Mouse (Mus musculus): Measurements from ENCODE around the gene Dppa2. TPM values are rescaled to one million over a fixed set of nuclear protein-coding genes. Genes with fewer than 3 reads are reported as not detected.
"Not testable (repeated sequence)": the region's sequence is repeated elsewhere in the genome, so short reads cannot be mapped to it uniquely, and the experiment has no call there.

The Dppa2 gene
- total RNA-seq (2021), result not detected

DNA sequence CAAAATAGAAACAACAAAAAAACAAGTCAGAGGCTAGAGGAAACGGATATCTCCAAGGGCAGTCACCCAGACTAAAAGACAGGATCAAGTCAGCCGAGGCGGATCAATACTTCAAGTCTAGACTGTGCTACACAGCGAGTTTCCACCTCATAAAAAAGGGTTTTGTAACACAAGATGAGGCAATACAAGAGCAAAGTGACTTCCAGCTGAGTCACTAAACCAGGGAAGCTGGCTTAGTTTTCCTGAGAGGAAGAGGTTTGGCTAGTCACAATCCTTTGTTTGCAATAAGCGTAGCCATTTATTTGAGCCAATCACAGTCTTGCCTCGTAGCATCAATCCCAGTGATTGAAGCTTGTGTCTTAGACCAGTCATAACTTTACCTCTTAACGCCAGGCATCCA is at the start of gene Dppa2:
Gene Dppa2, plus strand, starts transcription at position 400 of the 400 bp plus-strand sequence.
- intact Hi-C loops (cut with DNase I), result no loop called here

DNA sequence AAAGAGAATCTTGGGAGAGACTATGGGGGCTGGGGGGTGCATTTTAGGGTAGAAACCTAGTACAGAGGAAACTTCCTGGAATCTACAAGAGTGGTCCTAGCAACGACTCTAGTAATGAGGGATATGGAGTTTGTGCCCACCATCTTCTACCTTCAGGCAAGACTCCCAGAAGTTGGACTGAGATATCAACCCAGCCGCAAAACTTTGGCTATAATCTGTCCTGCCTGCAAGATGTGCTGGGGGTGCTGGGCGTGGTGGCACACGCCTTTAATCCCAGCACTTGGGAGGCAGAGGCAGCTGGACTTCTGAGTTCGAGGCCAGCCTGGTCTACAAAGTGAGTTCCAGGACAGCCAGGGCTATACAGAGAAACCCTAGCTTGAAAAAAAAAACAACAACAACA is 49.1 kb upstream of the Dppa2 start:
- intact Hi-C loops (cut with DNase I), result no loop called here

More for the DNA sequence above, at the start of gene Dppa2:
- DNase-seq, result no peak

DNA sequence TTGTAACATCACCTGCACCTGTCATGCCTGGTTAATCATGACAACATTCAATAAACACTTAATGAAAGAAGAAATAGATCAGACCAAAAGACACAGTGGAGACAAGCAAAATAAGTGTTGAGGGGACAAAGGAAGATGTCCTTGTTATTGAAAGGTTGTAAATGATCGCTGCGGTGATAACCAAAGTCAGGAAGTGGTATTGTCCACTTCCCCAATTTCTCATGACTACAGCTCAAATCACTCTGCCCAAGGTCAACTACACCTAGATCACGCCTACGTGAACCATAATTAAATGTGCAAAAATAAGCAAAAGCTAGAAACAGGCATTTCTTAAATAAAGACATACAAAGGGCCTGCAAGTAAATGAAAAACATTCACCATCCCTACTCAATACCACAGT is 44.2 kb upstream of the Dppa2 start:
- intact Hi-C loops (cut with DNase I), result no loop called here
- DNase-seq, result no peak

More for the DNA sequence above, 49.1 kb upstream of the Dppa2 start:
- DNase-seq, result no peak

DNA sequence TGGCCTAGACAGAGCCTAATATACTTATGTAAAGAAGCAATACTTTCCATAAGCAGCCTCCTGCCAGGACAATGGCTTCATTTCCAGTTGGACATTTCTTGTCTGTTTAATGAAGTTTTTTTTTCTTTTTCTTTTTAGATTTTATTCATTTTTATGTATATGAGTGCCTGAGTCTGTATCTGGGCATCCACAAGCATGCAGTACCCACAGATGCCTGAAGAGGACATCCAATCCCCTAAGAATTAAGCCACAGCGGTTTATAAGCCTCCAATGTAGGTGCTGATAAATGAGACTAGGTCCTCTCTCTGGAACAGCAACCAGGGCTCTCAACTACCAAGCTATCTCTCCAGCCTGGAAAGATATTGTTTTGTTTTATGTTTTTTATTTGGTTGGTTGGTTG is 40.8 kb upstream of the Dppa2 start:
- no peak for DNase-seq
- intact Hi-C loops (cut with DNase I), result no loop called here

DNA sequence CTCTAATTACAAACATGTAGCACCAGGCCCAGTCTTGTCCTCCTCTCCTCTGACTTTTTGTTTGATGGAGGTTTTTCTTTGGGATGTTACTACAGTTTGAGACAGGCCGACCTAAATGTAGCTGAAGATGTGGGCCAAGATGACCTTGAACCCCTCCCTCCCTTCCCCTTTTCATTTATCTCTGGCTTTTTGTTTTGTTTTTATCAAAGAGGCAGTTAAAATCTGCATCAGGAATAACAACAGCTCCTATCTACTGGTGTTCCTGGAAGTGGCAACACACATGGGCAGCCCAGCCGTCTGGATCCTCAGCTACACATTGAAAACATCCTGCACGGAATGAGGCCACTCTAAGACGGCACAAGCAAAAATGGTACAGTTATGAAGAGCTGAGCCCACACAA is 37.9 kb upstream of the Dppa2 start:
- intact Hi-C loops (cut with DNase I), result no loop called here
- no peak for DNase-seq

DNA sequence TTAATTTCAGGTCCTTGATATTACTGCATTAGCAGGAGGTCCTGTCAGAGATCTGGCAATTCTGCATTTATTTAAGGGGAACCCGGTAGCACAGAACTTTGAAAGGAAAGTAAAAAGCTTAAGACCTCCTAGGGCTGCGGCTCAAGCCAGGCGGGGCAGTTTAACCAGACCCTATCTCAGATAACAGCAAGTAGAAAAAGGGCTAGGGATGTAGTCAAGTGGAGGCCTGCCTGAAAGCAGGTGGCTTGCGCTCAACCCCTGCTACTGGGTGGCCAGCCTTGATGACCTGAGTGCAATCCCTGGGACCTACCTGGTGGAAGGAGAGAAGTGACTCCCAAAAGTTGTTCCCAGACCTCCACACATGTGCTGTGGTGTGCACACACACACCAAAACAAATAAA is 26.8 kb upstream of the Dppa2 start:
- DNase-seq, result no peak
- intact Hi-C loops (cut with DNase I), result no loop called here

DNA sequence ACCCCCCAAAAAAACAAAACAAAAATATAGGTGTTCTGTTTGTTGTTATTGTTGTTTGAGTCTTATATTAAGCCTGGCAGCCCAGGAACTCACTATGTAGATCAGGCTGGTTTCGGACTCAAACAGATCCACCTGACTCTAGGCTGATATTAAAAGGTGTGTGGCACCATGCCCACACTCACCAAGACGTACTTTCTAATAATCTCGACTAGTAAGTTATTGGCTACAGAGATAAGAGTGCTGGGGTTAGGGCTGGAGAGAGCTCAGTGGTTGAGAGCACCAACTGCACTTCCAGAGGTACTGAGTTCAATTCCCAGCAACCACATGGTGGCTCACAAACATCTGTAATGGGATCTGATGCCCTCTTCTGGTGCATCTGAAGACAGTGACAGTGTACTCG is 22.8 kb upstream of the Dppa2 start:
- DNase-seq, result no peak
- intact Hi-C loops (cut with DNase I), result no loop called here

DNA sequence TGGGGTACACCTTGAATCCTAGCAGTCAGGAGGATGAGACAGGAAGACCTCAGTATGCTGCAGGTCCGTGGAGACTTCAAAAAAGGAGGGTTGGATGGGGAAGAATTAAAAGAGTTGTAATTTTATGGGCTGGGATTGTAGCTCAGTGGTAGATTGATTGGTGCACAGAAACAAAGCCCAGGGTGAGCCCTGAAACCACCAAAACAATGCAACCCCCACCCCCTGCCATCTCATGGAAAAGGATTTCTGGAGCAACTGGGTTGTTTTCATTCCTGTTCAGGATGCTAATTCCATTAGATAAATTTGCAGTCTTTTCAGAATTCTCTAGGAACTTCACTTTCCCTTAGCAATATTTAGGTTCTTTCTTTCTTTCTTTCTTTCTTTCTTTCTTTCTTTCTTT is 20.9 kb upstream of the Dppa2 start:
- intact Hi-C loops (cut with DNase I), result no loop called here
- DNase-seq, result no peak

DNA sequence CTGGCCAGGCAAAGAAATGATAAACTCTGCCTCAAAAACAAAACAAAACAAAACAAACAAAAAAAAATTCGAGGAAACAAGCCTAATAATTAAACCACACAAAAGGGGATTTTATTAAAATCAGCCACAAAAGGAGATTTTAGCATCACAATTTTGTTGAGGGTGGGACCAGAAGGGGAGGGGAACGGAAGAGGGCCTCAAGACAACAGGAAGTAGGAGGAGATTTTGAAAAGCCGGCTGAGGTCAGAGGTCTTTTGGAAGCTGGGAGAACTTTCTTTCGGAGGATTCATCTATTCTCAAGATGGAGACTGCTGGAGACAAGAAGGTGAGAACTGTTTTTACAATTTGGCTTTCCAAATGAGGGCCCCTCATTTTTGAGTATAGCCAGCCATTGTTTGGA is 20.2 kb upstream of the Dppa2 start, which contains the start of gene Dppa4:
Gene Dppa4, plus strand, starts transcription at position 217 of the 400 bp plus-strand sequence.
- no peak for DNase-seq
- intact Hi-C loops (cut with DNase I), result no loop called here

DNA sequence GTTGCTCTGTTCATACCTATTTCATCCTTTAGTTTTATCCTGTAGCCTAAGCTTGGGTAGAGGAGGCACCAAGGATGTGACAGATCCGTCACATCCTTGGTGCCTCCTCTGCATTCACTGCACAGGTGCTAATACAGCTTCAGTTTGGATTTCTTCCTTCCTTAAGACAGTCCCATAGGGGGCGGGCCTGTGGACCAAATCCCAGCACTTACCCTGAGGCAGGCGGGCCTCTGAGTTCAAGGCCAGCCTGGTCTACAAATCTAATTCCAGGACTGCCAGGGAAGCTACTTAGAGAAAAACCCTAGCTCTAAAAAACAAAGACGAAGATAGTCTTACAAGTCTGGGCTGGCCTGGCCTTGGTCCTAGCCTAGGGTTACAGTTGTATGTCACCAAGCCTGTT is 18.2 kb upstream of the Dppa2 start:
- intact Hi-C loops (cut with DNase I), result no loop called here
- DNase-seq, result no peak

DNA sequence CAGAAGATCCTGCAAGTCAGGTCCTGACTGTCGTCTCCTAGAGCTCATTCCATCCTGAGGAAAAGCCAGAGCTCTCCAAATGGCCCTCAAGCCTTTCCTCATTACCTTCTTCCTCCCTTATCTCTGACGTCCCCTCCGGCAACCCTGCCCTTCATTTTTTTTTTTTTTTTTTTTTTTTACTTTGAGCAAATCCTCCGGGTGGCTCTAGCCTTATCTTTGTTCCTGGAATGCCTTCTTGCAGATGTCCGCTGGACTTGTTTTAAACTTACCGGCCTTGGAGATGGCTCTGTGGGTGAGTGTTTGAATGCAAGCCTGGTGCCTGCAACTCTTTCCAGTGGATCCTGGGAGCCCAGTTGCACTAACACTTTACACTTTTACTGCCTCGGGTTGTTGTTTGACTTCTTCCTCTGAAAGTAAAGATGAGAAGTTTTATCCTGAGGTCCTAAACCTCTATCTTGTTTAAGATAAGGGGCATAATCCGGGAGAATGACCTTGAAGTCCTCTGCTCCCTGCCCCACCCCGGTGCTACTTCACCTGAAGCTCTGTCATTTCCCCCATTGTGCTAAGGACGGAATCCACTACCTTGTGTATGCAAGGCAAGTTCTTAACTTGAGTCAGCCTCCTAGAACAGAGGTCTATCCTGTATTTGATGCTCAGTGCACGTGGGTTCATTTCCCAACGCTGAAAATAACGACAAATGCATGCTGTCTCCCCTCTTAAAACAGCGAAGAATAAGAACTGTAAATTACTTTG is 6.1 kb upstream of the Dppa2 start:
- no peak for DNase-seq
- intact Hi-C loops (cut with DNase I), result no loop called here

DNA sequence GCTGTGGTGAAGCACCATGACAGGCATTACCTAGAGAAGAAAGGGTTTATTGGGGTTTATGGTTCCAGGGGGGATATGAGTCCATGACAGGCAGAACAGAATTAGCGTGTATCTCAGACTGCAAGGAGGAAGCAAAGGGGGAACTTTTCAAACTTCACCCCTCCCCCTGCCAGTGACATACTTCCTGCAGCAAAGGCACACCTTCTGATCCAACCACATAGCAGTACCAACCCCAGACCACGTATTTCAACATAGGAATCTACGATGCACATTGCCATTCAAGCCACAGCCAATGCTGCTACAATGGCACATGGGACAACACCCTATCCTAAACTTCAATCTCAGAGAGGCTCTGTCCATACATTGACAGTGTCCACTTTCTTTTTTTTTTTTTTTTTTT is 3.8 kb upstream of the Dppa2 start:
- intact Hi-C loops (cut with DNase I), result no loop called here
- DNase-seq, result no peak

DNA sequence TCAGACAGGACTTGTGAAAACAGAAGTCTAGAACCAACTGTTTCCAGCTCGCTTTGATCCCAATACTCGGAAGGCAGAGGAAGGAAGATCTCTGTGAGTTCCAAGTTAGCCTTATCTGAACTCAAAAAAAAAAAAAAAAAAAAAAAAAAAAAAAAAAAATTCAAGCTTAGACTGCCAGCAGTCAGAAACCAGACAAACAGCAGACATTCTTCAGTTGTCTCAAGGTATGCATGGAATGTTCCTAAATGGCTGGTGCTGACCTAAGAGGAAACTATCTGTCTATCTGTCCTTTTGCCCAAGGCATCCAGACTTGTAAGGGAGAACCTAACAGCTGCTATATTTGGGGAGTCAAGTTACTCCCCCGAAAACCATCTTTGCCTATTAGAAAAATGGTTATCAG is 275 bp downstream of the Dppa2 start:
- no peak for DNase-seq
- intact Hi-C loops (cut with DNase I), result no loop called here

DNA sequence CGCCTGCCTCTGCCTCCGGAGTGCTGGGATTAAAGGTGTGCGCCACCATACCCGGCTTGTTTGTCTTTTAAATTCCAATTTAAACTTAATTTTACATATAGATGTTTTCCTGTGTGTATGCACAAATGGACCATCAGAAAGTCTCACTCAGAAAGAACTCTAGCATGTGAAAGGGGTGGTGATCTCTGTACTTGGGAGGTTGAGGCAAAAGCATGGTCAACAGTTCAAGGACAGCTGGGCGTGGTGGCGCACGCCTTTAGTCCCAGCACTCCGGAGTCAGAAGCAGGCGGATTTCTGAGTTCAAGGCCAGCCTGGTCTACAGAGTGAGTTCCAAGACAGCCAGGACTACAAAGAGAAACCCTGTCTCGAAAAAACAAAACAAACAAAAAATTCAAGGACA is 5.2 kb downstream of the Dppa2 start:
- DNase-seq, result not testable (repeated sequence)

DNA sequence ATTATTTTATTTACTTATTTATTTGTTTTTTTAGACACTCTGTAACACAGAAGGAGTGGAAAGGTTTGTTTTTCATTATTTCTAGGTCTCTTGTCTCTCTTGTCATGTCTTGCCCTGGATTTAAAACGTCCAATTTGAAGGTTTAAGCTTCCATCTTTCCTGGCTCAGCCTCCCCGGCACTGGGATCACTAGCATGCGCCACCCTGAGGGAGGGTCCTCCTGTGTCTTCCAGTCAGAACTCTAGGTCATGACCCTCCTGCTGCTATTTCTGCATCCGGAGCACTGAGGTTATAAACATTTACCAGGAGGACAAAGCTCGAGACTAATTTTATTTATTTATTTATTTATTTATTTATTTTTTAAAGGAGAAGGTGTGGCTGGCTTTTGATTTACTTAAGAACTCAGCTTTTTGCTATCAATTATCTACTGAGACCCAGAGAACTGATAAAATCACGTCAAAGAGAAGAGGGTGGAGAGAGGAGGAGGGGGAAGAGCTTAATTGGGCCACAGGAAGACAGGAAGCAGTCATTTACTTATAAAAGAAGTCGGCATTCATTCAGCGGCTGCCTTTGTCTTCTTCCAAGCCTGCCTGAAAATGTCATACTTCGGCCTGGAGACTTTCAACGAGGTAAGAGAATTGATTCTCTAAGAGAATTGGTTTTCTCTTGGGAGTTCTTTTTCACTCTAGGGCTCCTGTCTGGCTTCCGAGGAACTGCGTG is 6.4 kb downstream of the Dppa2 start:
- DNase-seq, result no peak
- intact Hi-C loops (cut with DNase I), result no loop called here

More for the DNA sequence above, 5.2 kb downstream of the Dppa2 start:
- intact Hi-C loops (cut with DNase I), result not testable (repeated sequence)

DNA sequence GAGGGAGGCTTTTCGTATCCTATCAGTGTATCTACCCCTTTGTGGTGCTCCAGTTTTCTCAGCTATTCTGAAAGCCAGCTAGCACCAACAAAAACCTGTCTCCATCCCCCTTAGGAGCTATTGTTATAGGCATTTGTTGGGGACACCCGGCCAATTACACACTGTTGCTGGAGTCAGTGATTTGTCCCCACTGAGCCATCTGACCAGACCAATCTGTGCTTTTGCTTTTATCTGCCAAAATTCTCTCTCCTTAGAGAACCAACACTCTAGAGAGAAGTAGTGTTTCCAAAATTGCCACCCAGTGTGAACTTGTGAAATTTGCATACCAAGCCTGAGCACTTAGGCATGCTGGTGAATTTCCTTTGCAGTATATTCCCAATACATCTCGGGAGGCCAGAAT is 11.6 kb downstream of the Dppa2 start:
- intact Hi-C loops (cut with DNase I), result no loop called here

DNA sequence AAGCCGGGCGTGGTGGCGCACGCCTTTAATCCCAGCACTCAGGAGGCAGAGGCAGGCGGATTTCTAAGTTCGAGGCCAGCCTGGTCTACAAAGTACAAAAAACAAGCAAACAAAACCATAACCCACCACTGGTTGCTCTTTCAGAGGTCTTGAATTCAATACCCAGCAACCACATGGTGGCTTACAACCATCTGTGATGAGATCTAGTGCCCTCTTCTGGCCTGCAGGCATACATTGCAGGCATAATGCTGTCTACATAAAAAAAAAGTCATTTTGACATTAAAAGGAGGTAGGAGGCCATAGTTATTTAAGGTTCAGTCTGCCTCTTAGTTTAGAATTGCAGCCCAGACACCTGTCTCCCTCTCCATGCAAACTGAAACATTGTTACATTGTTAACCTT is 17.1 kb downstream of the Dppa2 start:
- intact Hi-C loops (cut with DNase I), result no loop called here
- no peak for DNase-seq

More for the DNA sequence above, 11.6 kb downstream of the Dppa2 start:
- no peak for DNase-seq

DNA sequence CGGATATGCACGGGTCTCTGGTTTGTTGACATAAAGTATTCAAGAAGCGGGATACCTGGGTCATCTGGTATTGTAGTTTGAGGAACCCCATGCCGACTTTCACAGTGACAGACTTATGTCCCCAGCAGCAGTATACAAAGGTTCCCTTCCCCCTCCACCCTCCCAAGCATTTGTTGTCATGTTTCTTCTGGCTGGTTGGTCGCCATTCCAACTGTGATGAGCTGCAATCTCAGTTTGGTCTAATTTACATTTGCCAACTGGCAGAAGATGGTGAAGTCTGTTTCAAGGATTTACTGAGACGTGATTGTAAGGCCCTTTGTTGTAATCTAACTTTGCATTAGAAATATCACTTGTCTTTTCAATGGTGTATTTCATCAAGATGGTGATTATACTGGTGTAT is 19.4 kb downstream of the Dppa2 start:
- intact Hi-C loops (cut with DNase I), result no loop called here
- DNase-seq, result no peak

DNA sequence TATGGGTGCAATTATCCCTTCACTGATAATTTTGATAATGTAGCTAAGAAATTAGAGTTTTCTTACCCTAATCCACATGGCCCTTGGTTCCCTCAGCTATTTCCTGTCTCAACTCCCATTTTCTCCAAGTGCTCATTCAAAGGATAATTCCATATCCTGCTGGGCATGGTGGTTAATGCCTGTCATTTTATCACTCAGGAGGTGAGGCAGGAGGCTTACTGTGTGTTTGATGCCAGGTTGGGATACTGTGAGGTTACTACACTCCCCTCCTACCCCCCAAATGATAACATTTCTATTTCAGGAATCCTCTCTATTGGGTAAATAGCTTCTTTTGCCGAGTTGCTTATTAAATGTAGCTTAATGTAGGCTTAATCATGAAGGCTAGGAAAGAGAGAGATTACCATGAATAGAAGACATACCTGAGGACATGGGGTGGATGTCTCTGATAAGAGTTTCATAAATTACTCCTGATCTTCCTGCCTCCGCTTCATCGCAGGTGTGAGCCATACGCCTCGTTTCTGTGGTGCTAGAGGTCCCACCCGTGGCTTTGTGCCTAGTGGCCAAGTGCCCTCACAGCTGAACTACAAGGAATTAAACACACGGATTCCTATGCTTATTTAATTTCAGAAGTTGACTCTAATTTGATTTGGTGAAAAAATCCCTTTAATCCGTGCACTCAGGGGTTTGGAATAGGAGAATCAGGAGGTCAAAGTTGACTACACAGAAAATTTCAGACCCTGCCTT is 20.1 kb downstream of the Dppa2 start:
- DNase-seq, result no peak
- intact Hi-C loops (cut with DNase I), result no loop called here

DNA sequence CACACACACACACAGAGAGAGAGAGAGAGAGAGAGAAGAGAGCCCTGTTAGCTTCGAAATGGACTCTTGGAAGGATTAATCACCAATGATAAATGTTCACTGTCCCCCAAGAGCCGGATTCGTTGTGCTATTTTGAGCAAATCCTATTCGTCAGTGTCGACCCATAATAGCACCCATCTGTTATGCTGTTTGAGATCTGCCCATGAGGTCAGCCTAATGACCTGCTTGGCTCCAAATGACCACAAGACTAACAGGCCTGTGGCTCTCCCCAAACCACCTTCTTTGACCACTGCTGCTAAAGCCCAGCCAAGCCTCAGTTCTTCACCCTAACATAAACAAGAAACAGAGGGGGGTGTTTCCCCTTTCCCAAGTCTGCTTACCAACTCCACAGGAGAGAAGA is 23.2 kb downstream of the Dppa2 start:
- intact Hi-C loops (cut with DNase I), result no loop called here
- no peak for DNase-seq

DNA sequence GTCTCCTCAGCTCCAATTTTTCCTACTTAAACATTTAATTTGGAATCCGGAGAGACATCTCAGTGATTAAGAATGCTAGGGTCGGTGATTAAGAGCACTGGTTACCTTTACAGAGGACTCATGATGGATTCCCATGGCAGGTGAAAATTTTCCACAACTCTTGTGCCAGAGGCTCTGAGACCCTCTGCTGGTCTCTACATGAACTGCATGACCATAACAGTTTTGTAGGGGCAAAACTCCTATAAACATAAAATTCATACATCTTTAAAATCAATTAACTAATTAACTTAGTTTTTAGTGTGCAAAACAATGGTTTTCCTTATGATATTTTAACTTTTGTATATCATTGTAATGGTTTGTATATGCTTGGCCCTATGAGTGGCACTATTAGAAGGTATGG is 24.7 kb downstream of the Dppa2 start:
- intact Hi-C loops (cut with DNase I), result no loop called here
- no peak for DNase-seq

DNA sequence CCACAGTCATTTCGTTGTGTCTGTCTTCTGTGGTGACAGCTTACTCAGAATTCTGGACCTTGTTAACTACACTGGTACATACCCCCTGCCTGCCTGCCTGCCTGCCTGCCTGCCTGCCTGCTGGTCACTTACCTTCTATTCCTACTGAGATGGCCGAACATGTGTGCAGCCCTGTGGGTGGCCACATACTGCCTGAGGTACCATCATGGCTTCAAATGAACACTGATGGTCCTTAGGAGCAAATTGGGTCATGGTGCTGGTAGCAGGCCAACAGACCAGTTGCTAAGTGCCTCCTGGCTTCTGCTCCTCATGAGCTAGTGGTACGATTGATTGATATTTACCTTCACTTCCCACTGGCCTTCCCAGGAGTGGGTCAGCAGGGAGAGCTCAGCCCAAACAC is 28.1 kb downstream of the Dppa2 start:
- intact Hi-C loops (cut with DNase I), result no loop called here
- DNase-seq, result no peak

All from heart, postnatal 36 days (tissue).